Mouse (Mus musculus): ENCODE data around the gene Abtb2. TPM values are rescaled to one million over a fixed set of nuclear protein-coding genes. Genes with fewer than 3 reads are reported as not detected.

The Abtb2 gene
- polyA plus RNA-seq, 1 experiment, result 4.4 TPM

DNA sequence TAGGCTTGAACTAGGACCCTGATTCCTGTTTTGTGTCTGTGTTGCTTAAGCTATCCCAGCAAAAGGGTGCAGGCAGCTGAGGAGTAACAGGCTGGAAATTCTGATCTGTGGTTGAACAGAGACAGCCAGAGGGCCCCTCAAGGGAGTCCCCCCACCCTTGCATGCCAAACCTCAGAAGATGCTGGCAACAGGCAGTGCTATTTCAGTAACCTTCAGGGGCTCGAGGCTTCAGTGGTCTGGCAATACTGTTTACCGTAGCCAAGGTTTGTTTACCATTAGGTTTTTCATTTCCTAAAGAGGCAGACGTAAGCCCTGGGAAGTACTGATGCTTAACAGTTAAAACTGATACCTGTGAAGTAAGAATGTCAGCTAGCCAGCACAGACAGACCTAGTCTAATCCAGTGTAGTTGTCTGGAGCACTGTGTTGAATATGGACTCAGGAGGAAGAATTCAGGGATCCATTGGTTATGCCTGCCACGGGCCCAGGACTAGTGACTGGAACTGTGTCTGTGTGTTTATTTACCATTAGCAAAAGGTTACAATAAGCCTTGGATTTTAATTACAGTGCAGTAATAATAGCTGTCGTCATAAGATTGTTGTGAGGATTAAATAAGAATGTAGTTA, 29.0 kb downstream of the Abtb2 start:
- H3K27ac ChIP-seq (ENCODE audit: insufficient read depth, low read length), result no peak overlapping the region
- TF ChIP-seq POLR2A (IDR thresholded peaks at IDR 0.05; ENCODE audit: low read depth, low read length) (no peak), CTCF (IDR thresholded peaks at IDR 0.05; ENCODE audit: borderline replicate concordance, insufficient read depth, low read length) (no peak)
- peaks cover 15% of the 10 kb centered on the region for H3K4me1 ChIP-seq (ENCODE audit: control insufficient read depth, insufficient read depth, low read length)
- H3K4me3 ChIP-seq (ENCODE audit: insufficient read depth, low read length), result no peak overlapping the region

DNA sequence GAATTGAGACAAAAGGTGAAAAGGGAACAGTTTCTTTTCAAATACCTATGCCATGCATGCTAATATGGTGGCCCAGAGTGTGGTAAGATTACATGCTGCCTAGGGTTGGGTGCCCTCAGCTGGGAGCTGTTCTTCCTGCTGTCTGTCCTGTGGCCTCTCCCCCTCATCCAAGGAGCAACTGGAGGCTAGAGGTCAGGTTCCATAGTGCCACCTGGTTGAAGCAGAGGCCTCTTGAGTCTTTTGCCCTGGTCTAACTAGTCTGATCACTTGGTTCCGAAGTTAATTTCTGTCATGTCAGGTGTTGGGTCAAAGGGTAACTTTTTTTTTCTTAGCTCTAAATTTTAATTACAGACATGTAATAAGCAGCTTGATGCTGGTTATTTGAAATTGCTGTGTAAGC, 33.2 kb downstream of the Abtb2 start:
- H3K4me3 ChIP-seq (ENCODE audit: insufficient read depth, low read length), result no peak overlapping the region
- no peak for TF ChIP-seq POLR2A (IDR thresholded peaks at IDR 0.05; ENCODE audit: low read depth, low read length)
- no peak for TF ChIP-seq CTCF (IDR thresholded peaks at IDR 0.05; ENCODE audit: borderline replicate concordance, insufficient read depth, low read length)
- H3K27ac ChIP-seq (ENCODE audit: insufficient read depth, low read length), result no peak overlapping the region
- H3K4me1 ChIP-seq (ENCODE audit: control insufficient read depth, insufficient read depth, low read length), result peaks cover 17% of the 10 kb centered on the region

DNA sequence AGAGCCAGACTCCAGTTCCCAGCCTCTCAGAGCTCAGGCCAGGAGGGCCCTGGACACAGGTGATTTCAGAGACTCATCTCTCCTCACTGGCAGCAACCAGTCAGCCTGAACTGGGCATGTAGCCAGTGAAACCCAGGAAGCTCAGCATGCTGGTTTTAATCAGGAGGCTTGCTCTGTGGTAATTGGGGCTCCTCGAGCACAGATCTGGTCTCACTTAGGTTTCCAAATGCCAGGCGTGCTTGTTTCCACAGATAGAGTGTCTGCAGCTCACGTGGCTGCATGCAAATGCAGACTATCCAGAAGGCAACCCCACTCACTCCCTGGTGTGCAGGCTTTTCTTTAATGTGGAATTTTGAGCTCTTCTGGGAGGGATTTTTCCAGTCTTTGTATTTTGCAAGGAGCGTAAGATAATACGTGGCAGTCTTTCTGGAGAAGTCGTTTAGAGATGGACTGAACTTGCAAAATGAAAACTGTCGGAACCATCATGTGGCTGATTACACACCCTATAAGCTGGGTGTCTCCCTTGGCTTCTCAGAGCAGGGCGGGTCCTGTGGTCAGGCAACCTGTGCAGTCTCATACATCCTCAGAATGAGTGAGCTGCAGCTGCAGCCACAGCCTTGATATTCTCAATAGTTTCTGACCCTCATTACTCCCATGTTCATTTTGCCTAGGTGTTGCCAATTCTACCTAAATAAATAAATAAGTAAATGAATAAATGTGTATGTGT, 34.2 kb downstream of the Abtb2 start:
- TF ChIP-seq CTCF (IDR thresholded peaks at IDR 0.05; ENCODE audit: borderline replicate concordance, insufficient read depth, low read length), result no peak
- no peak for TF ChIP-seq POLR2A (IDR thresholded peaks at IDR 0.05; ENCODE audit: low read depth, low read length)
- Histone ChIP-seq H3K4me3 (ENCODE audit: insufficient read depth, low read length) (no peak overlapping the region), H3K27ac (ENCODE audit: insufficient read depth, low read length) (no peak overlapping the region), H3K4me1 (ENCODE audit: control insufficient read depth, insufficient read depth, low read length) (peaks cover 17% of the 10 kb centered on the region)

DNA sequence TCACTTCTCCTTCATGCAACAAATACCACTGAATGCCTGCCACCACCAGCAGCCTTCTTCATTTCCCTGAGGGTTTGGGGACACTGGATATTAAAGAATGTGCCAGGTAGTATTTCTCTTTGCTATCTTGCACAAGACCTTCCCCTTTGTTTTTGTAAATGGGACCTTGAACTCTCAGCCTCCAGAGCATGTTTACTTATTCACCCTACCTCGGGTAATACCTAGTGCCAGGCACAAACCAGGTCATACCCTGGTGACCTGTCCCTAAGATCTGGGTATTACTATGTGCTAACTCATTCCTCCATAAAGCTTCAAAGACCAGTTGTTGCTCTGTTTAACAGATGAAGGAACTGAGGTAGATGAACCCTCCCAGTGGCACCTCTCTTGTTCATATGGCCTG, 35.0 kb downstream of the Abtb2 start:
- Histone ChIP-seq H3K4me3 (ENCODE audit: insufficient read depth, low read length) (no peak overlapping the region), H3K4me1 (ENCODE audit: control insufficient read depth, insufficient read depth, low read length) (peaks cover 18% of the 10 kb centered on the region), H3K27ac (ENCODE audit: insufficient read depth, low read length) (no peak overlapping the region)
- TF ChIP-seq POLR2A (IDR thresholded peaks at IDR 0.05; ENCODE audit: low read depth, low read length), result no peak
- TF ChIP-seq CTCF (IDR thresholded peaks at IDR 0.05; ENCODE audit: borderline replicate concordance, insufficient read depth, low read length), result no peak

DNA sequence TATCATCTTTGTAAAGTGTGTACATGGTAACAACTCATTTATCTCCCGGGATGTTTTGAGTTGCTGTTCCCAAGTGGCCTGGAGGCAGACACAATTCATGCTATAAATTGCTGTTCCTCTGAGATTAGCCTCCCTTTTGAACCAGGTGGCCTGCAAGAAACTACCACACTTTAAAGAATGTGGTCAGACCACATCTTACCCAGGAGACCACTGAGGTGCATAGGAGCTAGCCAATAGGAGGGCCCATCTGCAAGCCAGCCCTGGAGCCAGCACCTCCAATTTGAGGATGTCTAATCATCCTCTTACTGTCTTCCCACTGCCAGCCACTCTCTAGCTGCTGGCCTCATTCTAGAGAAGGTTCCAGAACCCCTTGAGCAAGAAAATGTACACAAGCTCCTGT, 35.4 kb downstream of the Abtb2 start:
- Histone ChIP-seq H3K27ac (ENCODE audit: insufficient read depth, low read length) (no peak overlapping the region), H3K4me3 (ENCODE audit: insufficient read depth, low read length) (no peak overlapping the region), H3K4me1 (ENCODE audit: control insufficient read depth, insufficient read depth, low read length) (peaks cover 20% of the 10 kb centered on the region)
- TF ChIP-seq POLR2A (IDR thresholded peaks at IDR 0.05; ENCODE audit: low read depth, low read length) (no peak), CTCF (IDR thresholded peaks at IDR 0.05; ENCODE audit: borderline replicate concordance, insufficient read depth, low read length) (no peak)

DNA sequence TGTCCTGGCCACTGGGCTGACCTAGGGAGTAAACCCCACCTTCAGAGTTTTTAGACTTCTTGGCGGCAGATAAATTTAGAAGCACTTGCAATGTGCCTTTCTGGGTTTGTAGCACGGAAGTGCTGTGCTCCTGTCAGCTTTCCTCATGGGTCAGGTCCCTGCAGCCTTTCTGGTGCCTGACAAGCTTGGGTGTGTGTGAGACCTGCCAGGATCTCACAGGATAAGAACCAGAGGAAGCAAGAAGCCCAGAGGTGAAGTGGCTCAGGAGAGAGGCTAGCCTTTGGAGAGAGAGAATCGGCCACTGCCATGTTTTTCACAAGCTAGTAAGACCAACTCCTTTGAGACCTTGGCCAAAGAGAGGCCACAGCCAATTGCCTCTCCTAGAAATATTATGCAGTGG, 37.1 kb downstream of the Abtb2 start:
- no peak for TF ChIP-seq POLR2A (IDR thresholded peaks at IDR 0.05; ENCODE audit: low read depth, low read length)
- TF ChIP-seq CTCF (IDR thresholded peaks at IDR 0.05; ENCODE audit: borderline replicate concordance, insufficient read depth, low read length), result no peak

DNA sequence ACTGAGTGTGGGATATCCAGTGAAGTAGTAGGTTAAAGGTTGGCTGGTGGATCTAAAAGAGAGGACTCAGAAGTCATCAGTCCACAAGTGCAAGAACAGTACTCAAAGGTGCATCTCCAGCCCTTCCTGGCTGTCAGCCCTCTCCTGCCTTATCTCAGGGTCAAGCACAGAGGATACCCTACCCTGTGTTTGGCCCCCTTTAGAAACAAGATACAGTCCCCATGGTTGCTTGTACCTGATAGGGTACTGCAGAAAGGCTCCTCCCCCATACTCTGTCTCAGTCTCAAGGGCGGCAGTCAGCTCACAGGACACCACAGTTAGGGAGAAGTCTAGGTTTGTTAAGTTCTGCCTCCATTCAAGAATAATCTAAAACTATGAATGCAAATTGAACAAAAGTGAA, 37.8 kb downstream of the Abtb2 start:
- TF ChIP-seq CTCF (IDR thresholded peaks at IDR 0.05; ENCODE audit: borderline replicate concordance, insufficient read depth, low read length) (no peak), POLR2A (IDR thresholded peaks at IDR 0.05; ENCODE audit: low read depth, low read length) (no peak)
- peaks cover 13% of the 10 kb centered on the region for H3K4me1 ChIP-seq (ENCODE audit: control insufficient read depth, insufficient read depth, low read length)
- H3K4me3 ChIP-seq (ENCODE audit: insufficient read depth, low read length), result no peak overlapping the region
- H3K27ac ChIP-seq (ENCODE audit: insufficient read depth, low read length), result no peak overlapping the region

More for the DNA sequence above, 37.1 kb downstream of the Abtb2 start:
- H3K4me1 ChIP-seq (ENCODE audit: control insufficient read depth, insufficient read depth, low read length), result peaks cover 13% of the 10 kb centered on the region
- no peak overlapping the region for H3K27ac ChIP-seq (ENCODE audit: insufficient read depth, low read length)
- H3K4me3 ChIP-seq (ENCODE audit: insufficient read depth, low read length), result no peak overlapping the region

DNA sequence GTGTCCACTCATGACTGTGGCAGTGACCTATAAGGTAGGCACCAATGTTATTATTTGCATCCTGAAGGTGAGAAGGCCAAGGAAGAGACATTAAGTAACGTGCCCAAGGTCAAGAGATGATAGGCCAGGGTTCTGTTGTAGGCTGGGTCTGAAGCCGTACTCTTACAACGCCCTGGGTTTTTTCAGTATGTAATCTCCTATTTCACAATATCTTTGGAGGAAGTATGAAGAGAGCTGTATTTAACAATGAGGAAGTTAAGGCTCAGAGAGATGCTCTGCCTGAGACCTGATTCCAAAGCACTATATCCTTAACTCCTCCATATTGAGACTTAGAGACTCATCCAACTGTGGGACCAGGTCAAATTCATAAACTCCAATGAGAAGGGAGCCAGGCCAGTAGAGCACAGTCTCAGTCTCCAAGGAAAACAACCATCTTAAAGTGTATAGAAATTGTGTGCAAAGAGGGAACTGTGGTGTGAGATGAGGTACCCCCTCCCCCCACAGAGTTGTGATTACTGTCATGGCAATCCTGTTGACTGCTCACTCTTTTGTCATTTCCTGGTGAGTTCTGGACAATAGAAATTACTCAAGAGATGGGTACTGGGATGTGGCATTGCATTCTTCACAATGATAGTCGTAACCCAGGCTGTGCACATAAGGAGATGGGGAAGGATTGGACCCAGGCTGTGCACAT, 39.8 kb downstream of the Abtb2 start:
- peaks cover 7% of the 10 kb centered on the region for H3K4me1 ChIP-seq (ENCODE audit: control insufficient read depth, insufficient read depth, low read length)
- H3K4me3 ChIP-seq (ENCODE audit: insufficient read depth, low read length), result no peak overlapping the region
- TF ChIP-seq POLR2A (IDR thresholded peaks at IDR 0.05; ENCODE audit: low read depth, low read length) (no peak), CTCF (IDR thresholded peaks at IDR 0.05; ENCODE audit: borderline replicate concordance, insufficient read depth, low read length) (no peak)
- no peak overlapping the region for H3K27ac ChIP-seq (ENCODE audit: insufficient read depth, low read length)

DNA sequence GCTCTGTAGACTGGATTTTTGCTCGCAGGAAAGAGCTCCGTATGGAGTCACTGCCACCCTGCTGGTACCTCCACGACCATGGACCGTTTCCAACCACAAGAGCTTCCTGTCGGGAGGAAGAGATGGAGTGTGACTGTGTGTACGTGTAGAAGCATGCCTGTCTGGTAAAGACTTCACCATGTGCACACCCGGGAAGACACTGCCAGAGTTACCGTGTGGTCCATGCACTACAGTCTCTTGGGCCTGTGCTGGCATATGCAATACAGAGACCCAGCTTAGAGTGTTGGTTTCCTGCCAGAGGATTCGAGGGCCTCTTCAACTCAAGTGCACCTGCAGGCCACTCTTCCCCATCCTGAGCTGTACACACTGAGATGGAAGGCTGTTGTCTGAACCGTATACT, 41.8 kb downstream of the Abtb2 start:
- TF ChIP-seq POLR2A (IDR thresholded peaks at IDR 0.05; ENCODE audit: low read depth, low read length) (no peak), CTCF (IDR thresholded peaks at IDR 0.05; ENCODE audit: borderline replicate concordance, insufficient read depth, low read length) (no peak)
- Histone ChIP-seq H3K27ac (ENCODE audit: insufficient read depth, low read length) (no peak overlapping the region), H3K4me1 (ENCODE audit: control insufficient read depth, insufficient read depth, low read length) (peaks cover 7% of the 10 kb centered on the region)

DNA sequence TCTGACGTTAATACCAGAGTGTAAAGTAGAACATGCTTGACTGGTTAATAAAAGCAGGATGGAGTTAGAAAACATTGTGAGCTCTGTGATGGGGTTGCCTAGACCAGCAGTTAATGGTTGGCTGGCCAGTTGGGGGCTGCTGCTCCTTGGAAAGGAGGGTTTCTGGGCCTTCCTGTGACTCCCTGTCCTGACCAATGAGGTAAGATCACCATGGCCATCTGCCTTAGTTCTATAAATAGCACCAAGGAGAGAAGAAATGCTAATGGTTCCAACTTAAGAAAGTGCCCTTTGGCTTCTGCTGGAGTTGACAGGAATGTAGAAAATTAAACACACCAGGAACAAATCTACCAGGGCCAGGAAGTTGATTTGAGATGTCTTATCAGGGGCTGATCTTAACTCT, 42.8 kb downstream of the Abtb2 start:
- Histone ChIP-seq H3K4me1 (ENCODE audit: control insufficient read depth, insufficient read depth, low read length) (peaks cover 7% of the 10 kb centered on the region), H3K27ac (ENCODE audit: insufficient read depth, low read length) (no peak overlapping the region), H3K4me3 (ENCODE audit: insufficient read depth, low read length) (no peak overlapping the region)
- TF ChIP-seq POLR2A (IDR thresholded peaks at IDR 0.05; ENCODE audit: low read depth, low read length), result no peak
- no peak for TF ChIP-seq CTCF (IDR thresholded peaks at IDR 0.05; ENCODE audit: borderline replicate concordance, insufficient read depth, low read length)

More for the DNA sequence above, 41.8 kb downstream of the Abtb2 start:
- H3K4me3 ChIP-seq (ENCODE audit: insufficient read depth, low read length), result no peak overlapping the region
